Mouse (Mus musculus) fat pad, adult 2 months (tissue): Measurements from ENCODE around the gene Cbl.

Source experiments
- DNase-seq: peaks from one replicate; pipeline ENCODE4 v3.0.0-alpha.2; 2011; ENCODE audit warnings: low read depth, low spot score; ENCODE audit errors: extremely low read depth

Gene Cbl

GRCm38 (mm10) chr9:44107557-44108179 is 126.2 kb downstream of the Cbl start:
- no peak for DNase-seq

- no peak for DNase-seq
Observed at GRCm38 (mm10) chr9:44107110-44107509, 126.7 kb downstream of the Cbl start, which contains the start of gene C1qtnf5. Gene C1qtnf5, plus strand, starts transcription at chr9:44107245.

DNA sequence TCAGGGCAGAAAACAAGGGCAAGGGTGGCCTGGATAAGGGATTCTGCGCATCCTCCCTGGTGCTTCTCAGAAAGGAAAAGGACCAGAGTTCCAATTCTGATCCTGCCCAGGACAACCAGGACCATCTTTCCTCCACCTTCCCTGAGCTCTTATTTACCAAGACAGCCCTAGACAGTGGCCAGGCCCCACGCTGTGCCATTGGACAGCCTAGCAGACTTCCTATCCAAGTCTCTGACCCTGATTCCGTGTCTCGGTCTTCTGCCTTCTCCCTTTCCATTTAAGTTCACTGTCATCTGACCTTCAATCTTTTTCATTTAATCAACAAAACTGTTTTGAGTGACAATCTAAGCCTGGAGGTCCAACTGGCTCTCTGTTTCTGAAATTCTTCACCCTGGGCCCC is 127.3 kb downstream of the Cbl start:
- no peak for DNase-seq

- no peak for DNase-seq
Observed at GRCm38 (mm10) chr9:44106182-44106581, 127.7 kb downstream of the Cbl start.

- DNase-seq: no peak
Observed at GRCm38 (mm10) chr9:44105781-44106180, 128.1 kb downstream of the Cbl start.

GRCm38 (mm10) chr9:44104881-44105280 is 129.0 kb downstream of the Cbl start:
- no peak for DNase-seq

- DNase-seq: no peak
Observed at GRCm38 (mm10) chr9:44101490-44101889, 132.4 kb downstream of the Cbl start, which contains the start of gene Mfrp. Gene Mfrp, plus strand, starts transcription at chr9:44101729.

- no peak for DNase-seq
Observed at GRCm38 (mm10) chr9:44096536-44096935, 137.3 kb downstream of the Cbl start.

DNA sequence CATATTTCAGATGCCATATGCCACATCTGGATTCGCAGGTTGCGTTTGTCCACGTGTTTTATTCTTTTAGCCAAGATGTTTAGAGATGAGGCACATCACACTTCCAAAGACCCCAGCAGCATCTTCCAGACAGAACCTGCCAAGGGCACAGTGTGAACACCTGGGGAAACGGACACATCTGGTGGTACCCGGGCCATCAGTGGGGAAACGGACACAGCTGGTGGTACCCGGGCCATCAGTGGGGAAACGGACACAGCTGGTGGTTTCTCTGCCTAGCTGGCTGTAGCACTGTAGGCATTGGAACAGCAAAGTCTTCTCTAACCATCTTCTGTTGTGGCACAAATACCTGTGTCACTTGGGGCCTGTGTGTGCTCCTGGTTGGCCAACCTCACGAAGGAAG is 138.1 kb downstream of the Cbl start:
- DNase-seq: no peak

DNA sequence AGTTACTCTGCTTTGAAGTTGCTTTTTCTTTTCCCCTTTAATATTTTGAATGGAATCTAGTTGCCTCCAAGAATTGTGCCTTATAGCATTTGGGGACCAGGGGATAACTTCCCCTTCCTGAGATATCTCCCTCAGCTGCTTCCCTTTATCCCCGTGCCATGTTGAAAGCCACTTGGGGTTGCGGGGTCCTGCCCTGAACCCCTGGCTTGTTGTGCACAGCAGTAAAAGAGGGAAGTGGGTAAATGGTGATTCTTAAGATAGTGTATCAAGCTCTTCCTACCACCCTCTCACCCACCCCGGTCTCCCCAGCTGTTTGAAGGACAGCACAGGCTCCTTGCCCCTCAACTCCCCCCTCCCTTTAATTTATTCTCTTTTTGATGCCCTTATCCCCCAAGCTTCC is 139.1 kb downstream of the Cbl start:
- DNase-seq: no peak

- no peak for DNase-seq
Observed at GRCm38 (mm10) chr9:44093612-44094503, 140.0 kb downstream of the Cbl start.
